Mouse (Mus musculus): ENCODE results near the gene Smarcd2.

DNA sequence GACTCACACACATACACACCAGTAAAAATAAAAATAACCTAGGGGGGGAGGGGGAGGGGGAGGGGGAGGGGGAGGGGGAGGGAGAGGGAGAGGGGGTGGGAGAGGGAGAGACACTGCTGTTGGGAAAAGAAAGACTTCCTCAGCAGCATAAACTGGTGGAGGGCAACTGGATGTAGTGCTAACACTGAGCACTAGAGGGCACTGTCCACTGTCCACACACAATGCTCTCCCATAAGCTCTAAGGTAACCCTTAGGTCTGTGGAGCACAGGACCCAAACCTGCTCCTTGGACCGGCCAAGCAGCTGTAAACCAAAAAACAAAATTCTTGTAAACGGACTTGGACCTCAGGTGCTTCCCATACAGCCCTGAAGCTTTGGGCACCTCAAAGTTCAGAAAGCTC lies 29.9 kb upstream of the Smarcd2 start:
- TF ChIP-seq CHD1 (IDR thresholded peaks at IDR 0.05; ENCODE audit: low read depth, low read length): no peak
- no peak for TF ChIP-seq RCOR1 (conservative IDR thresholded peaks at IDR 0.05; ENCODE audit: low read depth, low read length)
- no peak for TF ChIP-seq ZMIZ1 (IDR thresholded peaks at IDR 0.05; ENCODE audit: low read depth, low read length)
- TF ChIP-seq CTCF (conservative IDR thresholded peaks at IDR 0.05 in 1 of 2, IDR thresholded peaks at IDR 0.05 in 1 of 2; ENCODE audit: low read depth in 2 of 2, low read length in 2 of 2): peak; percentile 96 to 97
- no peak for TF ChIP-seq GABPA (IDR thresholded peaks at IDR 0.05; ENCODE audit: insufficient replicate concordance, low read depth, low read length)
- TF ChIP-seq TCF12 (IDR thresholded peaks at IDR 0.05; ENCODE audit: low read depth, low read length): no peak
- no peak for TF ChIP-seq POLR2A (IDR thresholded peaks at IDR 0.05; ENCODE audit: low read depth, low read length)
- peak; percentile 4; the same call in 1 of the 2 replicates for TF ChIP-seq MXI1 (IDR thresholded peaks at IDR 0.05; ENCODE audit: low read depth, low read length)
- TF ChIP-seq ZC3H11A (IDR thresholded peaks at IDR 0.05; ENCODE audit: low read depth, low read length): peak; percentile 97
- no peak for TF ChIP-seq E2F4 (IDR thresholded peaks at IDR 0.05; ENCODE audit: insufficient replicate concordance, low read depth, low read length)
- no peak for TF ChIP-seq EP300 (IDR thresholded peaks at IDR 0.05; ENCODE audit: low read length)
